Mouse (Mus musculus): ENCODE data around the gene Ubr2.

The Ubr2 gene

GRCm38 (mm10) chr17:46927781-46928180, 82.6 kb downstream of the Ubr2 start:
- DNase-seq (ENCODE audit: low spot score in 2 of 2), result no peak

GRCm38 (mm10) chr17:46926941-46927340, 83.4 kb downstream of the Ubr2 start:
- DNase-seq (ENCODE audit: low spot score in 2 of 2), result no peak

DNA sequence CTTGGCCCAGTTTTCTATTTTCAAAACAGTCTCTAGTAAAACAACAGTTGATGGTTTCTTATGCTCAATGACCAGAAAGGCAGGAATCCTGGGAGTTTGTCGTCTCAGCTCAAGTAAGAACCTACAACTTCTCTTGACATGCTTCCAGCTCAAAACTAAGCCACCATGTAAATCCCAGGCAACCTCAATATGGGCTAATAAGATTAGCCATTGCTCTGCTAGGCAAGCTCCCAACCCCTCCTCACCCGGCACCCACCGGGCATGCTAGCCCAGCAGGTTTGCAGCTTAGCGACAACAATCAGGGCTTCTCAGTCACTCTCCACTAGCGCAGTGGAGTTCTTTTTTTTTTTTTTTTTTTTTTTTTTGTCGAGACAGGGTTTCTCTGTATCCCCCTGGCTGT, 84.2 kb downstream of the Ubr2 start:
- no peak for DNase-seq (ENCODE audit: low spot score in 2 of 2)

DNA sequence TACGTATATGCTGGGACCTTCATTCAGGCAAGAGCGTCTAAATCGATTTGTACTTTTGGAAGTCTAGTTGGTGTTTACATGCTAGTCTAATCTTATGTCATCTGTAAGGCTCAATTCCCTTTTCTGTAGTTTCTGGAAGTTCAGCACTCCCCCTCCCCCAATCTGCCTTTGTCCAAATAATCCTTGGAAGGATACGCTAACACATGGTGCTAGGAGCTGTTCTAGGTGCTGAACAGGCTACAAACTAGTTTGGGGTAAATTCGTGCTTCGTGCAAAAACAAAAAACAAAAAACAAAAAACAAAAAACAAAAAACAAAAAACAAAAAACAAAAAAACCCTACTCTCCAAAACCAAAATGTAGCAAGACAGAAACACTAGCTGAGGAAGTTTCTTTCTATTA, 89.5 kb downstream of the Ubr2 start:
- DNase-seq (ENCODE audit: low spot score in 2 of 2), result no peak

GRCm38 (mm10) chr17:46918951-46919350, 91.4 kb downstream of the Ubr2 start:
- DNase-seq (ENCODE audit: low spot score in 2 of 2), result no peak

GRCm38 (mm10) chr17:46915129-46915528, 95.2 kb downstream of the Ubr2 start:
- DNase-seq (ENCODE audit: low spot score in 2 of 2), result no peak

- no peak for DNase-seq (ENCODE audit: low spot score in 2 of 2)
These were observed 98.0 kb downstream of the Ubr2 start for GRCm38 (mm10) chr17:46912331-46912730.

GRCm38 (mm10) chr17:46910186-46910585, 100.2 kb downstream of the Ubr2 start, which contains the start of gene Prph2:
Prph2 (plus strand) TSS chr17:46910459.
- no peak for DNase-seq (ENCODE audit: low spot score in 2 of 2)

GRCm38 (mm10) chr17:46903876-46904490, 106.4 kb downstream of the Ubr2 start:
- DNase-seq (ENCODE audit: low spot score in 2 of 2), result peak; percentile 57 to 77

GRCm38 (mm10) chr17:46900941-46901340, 109.4 kb downstream of the Ubr2 start:
- DNase-seq (ENCODE audit: low spot score in 2 of 2), result no peak

- DNase-seq (ENCODE audit: low spot score in 2 of 2), result no peak
These were observed 113.0 kb downstream of the Ubr2 start for GRCm38 (mm10) chr17:46897221-46897950.

- DNase-seq (ENCODE audit: low spot score in 2 of 2), result no peak
These were observed 114.9 kb downstream of the Ubr2 start for GRCm38 (mm10) chr17:46895426-46895825.

DNA sequence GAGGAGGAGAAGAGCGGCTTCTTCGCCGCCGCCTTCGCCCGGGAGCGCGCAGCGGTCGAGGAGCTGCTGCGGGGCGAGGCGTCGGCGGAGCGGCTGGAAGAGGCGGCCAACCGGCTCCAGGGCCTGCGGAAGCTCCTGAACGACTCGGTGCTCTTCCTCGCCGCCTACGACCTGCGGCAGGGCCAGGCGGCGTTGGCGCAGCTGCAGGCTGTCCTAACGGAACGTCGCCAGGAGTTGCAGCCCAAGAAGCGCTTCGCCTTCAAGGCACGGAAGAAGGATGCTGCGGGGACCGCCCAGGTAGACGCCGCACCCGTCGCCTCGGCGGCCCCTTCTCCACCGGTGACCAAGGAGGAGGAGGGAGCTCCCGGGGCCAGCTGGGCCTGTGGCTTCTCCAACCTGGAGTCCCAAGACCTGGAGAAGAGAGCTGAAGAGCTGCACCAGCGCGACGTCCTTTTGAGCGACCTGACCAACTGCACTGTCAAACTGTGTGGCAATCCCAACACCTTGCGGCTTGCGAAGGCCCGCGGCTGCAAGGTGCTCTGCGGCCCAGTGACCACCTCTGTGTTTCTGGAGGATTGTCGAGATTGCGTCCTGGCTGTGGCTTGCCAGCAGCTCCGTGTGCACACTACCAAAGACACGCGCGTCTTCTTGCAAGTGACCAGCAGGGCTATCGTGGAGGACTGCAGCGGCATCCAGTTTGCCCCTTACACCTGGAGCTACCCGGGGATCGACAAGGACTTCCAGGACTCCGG, 119.3 kb downstream of the Ubr2 start:
- peak in 1 of 2 experiments; percentile 26 for DNase-seq (ENCODE audit: low spot score in 2 of 2)

- peak; percentile 92 to 97 for DNase-seq (ENCODE audit: low spot score in 2 of 2)
These were observed 120.1 kb downstream of the Ubr2 start, which contains the start of gene Tbcc for GRCm38 (mm10) chr17:46890116-46890815. Tbcc (plus strand) TSS chr17:46890684.

GRCm38 (mm10) chr17:46889450-46890084, 120.8 kb downstream of the Ubr2 start:
- peak; percentile 52 to 87 for DNase-seq (ENCODE audit: low spot score in 2 of 2)

- peak in 1 of 2 experiments; percentile 40 for DNase-seq (ENCODE audit: low spot score in 2 of 2)
These were observed 121.7 kb downstream of the Ubr2 start for GRCm38 (mm10) chr17:46888511-46889212.

DNA sequence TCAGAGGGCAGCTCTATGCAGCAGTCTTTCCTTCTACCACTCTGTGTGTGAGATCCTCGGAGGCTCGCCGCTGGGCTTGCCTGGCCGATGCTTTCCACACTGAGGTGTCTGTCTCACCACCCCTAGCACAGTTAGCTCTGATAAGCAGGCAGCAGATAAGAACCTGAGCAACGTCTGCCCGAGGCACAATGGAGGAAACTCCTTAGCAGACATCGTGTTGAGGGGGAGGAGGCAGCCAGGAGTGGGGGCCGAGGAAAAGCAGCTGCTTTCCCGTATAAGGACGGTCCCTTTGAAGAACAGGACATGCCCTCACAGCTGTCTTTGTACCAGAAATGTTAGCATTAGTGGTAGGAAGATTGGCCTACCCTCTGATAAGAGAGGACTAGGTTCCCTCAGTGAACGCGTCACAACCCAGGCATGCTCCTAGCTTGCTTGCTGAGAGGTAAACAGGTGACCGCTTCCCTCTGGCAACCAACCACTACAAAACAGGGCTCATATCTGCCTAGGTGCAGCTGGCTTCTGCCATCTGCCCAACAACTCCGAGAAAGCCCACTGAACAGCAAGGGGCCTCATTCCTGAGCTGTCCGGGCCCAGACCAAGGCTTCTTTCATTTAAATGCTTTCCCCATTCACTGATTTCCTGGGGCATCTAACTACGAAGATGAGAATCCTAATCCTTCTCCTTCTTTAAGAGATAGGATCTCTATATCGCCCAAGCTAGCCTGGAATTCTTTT, 124.3 kb downstream of the Ubr2 start:
- DNase-seq (ENCODE audit: low spot score in 2 of 2), result no peak

GRCm38 (mm10) chr17:46885218-46885909, 125.0 kb downstream of the Ubr2 start:
- no peak for DNase-seq (ENCODE audit: low spot score in 2 of 2)

- no peak for DNase-seq (ENCODE audit: low spot score in 2 of 2)
These were observed 125.6 kb downstream of the Ubr2 start for GRCm38 (mm10) chr17:46884766-46885165.

All from cerebellum, postnatal 4 days (tissue).